In the genomic region with DNA sequence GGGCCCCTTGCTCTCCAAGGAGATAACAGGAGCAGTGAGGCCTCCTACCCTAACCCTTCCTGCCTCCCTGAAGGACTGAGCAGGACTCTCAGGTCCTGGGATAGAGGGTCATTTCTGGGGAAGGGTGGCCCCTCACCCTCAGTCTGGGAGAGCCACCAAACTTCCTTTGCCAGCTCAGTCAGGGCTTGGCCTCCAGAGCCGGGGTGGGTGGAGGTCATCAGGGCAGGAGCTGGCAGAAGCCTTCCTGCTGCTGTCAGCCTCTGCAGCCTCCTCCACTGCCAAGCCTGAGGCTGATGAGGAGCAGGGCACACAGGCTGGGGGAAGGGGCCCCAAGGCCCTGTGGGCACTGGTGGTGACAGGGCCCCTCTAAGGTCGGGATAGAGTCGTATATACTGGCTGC, we compare ENCODE assay signal across 16 mouse cellular contexts. TPM values are rescaled to one million over a fixed set of nuclear protein-coding genes. Genes with fewer than 3 reads are reported as not detected.
A peak's percentile ranks its signal among the peaks of the same experiment; 100 is the strongest.
DNase-seq lines count a peak whose midpoint lies in the region; ATAC-seq lines count a peak whose summit lies in the region.
"Had no signal": no experiment of that assay in that cellular context is flagged by ENCODE, and none has a peak within 500 bp of the region (broad histone marks: within the 10 kb centered on the region; RNA-seq: fewer than 3 reads in every experiment).

No protein-coding gene starts in this region.

- peaks cover 30% of the 10 kb centered on the region for H3K27me3 ChIP-seq in heart, embryonic 11.5 days (ENCODE audit: control insufficient read depth, insufficient read depth, low read length)
- H3K27me3 ChIP-seq in liver, embryonic 11.5 days (replicated peaks; ENCODE audit: control insufficient read depth, insufficient read depth, low read length), result peaks cover 19% of the 10 kb centered on the region
- H3K27me3 ChIP-seq in liver, embryonic 12.5 days (replicated peaks), result peaks cover 43% of the 10 kb centered on the region
- H3K27me3 ChIP-seq in embryonic facial prominence, embryonic 13.5 days, result peaks cover 13% of the 10 kb centered on the region
- H3K27me3 ChIP-seq in intestine, embryonic 16.5 days (replicated peaks; ENCODE audit: control insufficient read depth, insufficient read depth, low read length), result peaks cover 7% of the 10 kb centered on the region

- DNase-seq in heart, postnatal 14 days, result no peak
- DNase-seq in liver, embryonic 11.5 days (ENCODE audit: low spot score), result no peak
- no peak for DNase-seq in MN1 (ENCODE audit: low spot score)
- DNase-seq: cerebellum, postnatal 10 days; gastrocnemius, adult 2 months; heart, postnatal 36 days; kidney, adult 8-10 months; right cerebral cortex, postnatal 4 days had no signal

- intact Hi-C loops in heart, postnatal 14 days (cut with DNase I), result no loop called here

- H3K4me2 ChIP-seq in heart, embryonic 11.5 days, result no peak overlapping the region
- H3K4me2 ChIP-seq in liver, embryonic 11.5 days, result no peak overlapping the region
- no peak overlapping the region for H3K4me2 ChIP-seq in liver, embryonic 12.5 days
- no peak overlapping the region for H3K4me2 ChIP-seq in embryonic facial prominence, embryonic 13.5 days
- no peak overlapping the region for H3K4me2 ChIP-seq in intestine, embryonic 16.5 days (ENCODE audit: low read depth, low read length)
- H3K4me2 ChIP-seq: limb, embryonic 15.5 days had no signal

- H3K4me1 ChIP-seq in heart, embryonic 11.5 days (ENCODE audit: control insufficient read depth, insufficient read depth, low read length), result peaks cover 11% of the 10 kb centered on the region
- peaks cover 4% of the 10 kb centered on the region; the same call in 1 of the 2 replicates for H3K4me1 ChIP-seq in liver, embryonic 11.5 days (replicated peaks; ENCODE audit: control insufficient read depth, insufficient read depth, low read length)
- peaks cover 13% of the 10 kb centered on the region; the same call in 1 of the 2 replicates for H3K4me1 ChIP-seq in liver, embryonic 12.5 days
- peaks cover 18% of the 10 kb centered on the region for H3K4me1 ChIP-seq in embryonic facial prominence, embryonic 13.5 days
- no peaks in the 10 kb centered on the region; the same call in 1 of the 2 replicates for H3K4me1 ChIP-seq in intestine, embryonic 16.5 days (ENCODE audit: control insufficient read depth, insufficient read depth, low read length)

- no peak overlapping the region for H3K4me3 ChIP-seq in heart, embryonic 11.5 days (ENCODE audit: low read depth, low read length)
- no peak overlapping the region for H3K4me3 ChIP-seq in liver, embryonic 11.5 days (ENCODE audit: low read depth, low read length)
- H3K4me3 ChIP-seq in liver, embryonic 12.5 days, result no peak overlapping the region
- no peak overlapping the region for H3K4me3 ChIP-seq in embryonic facial prominence, embryonic 13.5 days
- no peak overlapping the region for H3K4me3 ChIP-seq in intestine, embryonic 16.5 days (ENCODE audit: low read length)
- H3K4me3 ChIP-seq: gastrocnemius, adult 2 months; left cerebral cortex, adult 2 months; limb, embryonic 15.5 days; megakaryocyte, embryonic 14.5 days had no signal

- H3K36me3 ChIP-seq in heart, embryonic 11.5 days (ENCODE audit: control insufficient read depth, insufficient read depth, low read length), result peaks cover 8% of the 10 kb centered on the region
- H3K36me3 ChIP-seq in liver, embryonic 11.5 days (ENCODE audit: control insufficient read depth, insufficient read depth, low read length), result peaks cover 15% of the 10 kb centered on the region; the same call in 1 of the 2 replicates
- peaks cover 19% of the 10 kb centered on the region for H3K36me3 ChIP-seq in liver, embryonic 12.5 days
- peaks cover 28% of the 10 kb centered on the region for H3K36me3 ChIP-seq in embryonic facial prominence, embryonic 13.5 days
- peaks cover 7% of the 10 kb centered on the region; the same call in 1 of the 2 replicates for H3K36me3 ChIP-seq in intestine, embryonic 16.5 days (ENCODE audit: control insufficient read depth, insufficient read depth, low read length)

- WGBS in heart, embryonic 11.5 days (ENCODE audit: insufficient replicate concordance), result 36% methylated on average over 3 of the region's 3 CpGs
- 45% methylated on average over 3 of the region's 3 CpGs for WGBS in liver, embryonic 11.5 days
- 46% methylated on average over 3 of the region's 3 CpGs for WGBS in liver, embryonic 12.5 days (ENCODE audit: insufficient replicate concordance)
- 26% methylated on average over 3 of the region's 3 CpGs for WGBS in embryonic facial prominence, embryonic 13.5 days
- 37% methylated on average over 3 of the region's 3 CpGs for WGBS in intestine, embryonic 16.5 days

- H3K9me3 ChIP-seq in heart, embryonic 11.5 days (replicated peaks; ENCODE audit: control insufficient read depth, low read length), result no peaks in the 10 kb centered on the region
- no peaks in the 10 kb centered on the region for H3K9me3 ChIP-seq in liver, embryonic 11.5 days (ENCODE audit: control insufficient read depth, low read length)
- H3K9me3 ChIP-seq in liver, embryonic 12.5 days (replicated peaks), result no peaks in the 10 kb centered on the region
- H3K9me3 ChIP-seq in embryonic facial prominence, embryonic 13.5 days, result no peaks in the 10 kb centered on the region
- no peaks in the 10 kb centered on the region for H3K9me3 ChIP-seq in intestine, embryonic 16.5 days (ENCODE audit: control insufficient read depth, low read length)
- H3K9me3 ChIP-seq: limb, embryonic 15.5 days; megakaryocyte, embryonic 14.5 days had no signal

- no peak overlapping the region for H3K27ac ChIP-seq in heart, embryonic 11.5 days (ENCODE audit: low read depth, low read length)
- H3K27ac ChIP-seq in liver, embryonic 11.5 days (ENCODE audit: low read depth, low read length), result no peak overlapping the region
- no peak overlapping the region for H3K27ac ChIP-seq in liver, embryonic 12.5 days
- no peak overlapping the region for H3K27ac ChIP-seq in embryonic facial prominence, embryonic 13.5 days
- no peak overlapping the region for H3K27ac ChIP-seq in intestine, embryonic 16.5 days (ENCODE audit: low read length)
- H3K27ac ChIP-seq: gastrocnemius, adult 2 months; left cerebral cortex, adult 2 months; limb, embryonic 15.5 days had no signal

- ATAC-seq in heart, embryonic 11.5 days (replicated peaks; ENCODE audit: insufficient number of reproducible peaks, low FRiP score, low TSS enrichment), result 0 out of 2 replicates have a peak, but pooled peaks have one; percentile 16
- ATAC-seq in liver, embryonic 11.5 days (replicated peaks; ENCODE audit: low FRiP score), result 0 out of 2 replicates have a peak, but pooled peaks have one; percentile 29
- ATAC-seq in liver, embryonic 12.5 days, result no peak
- ATAC-seq in embryonic facial prominence, embryonic 13.5 days (ENCODE audit: insufficient number of reproducible peaks, insufficient read depth, low FRiP score, low TSS enrichment, low read depth), result no peak
- peak; percentile 50; the same call in 1 of the 2 replicates for ATAC-seq in intestine, embryonic 16.5 days
- ATAC-seq: activated CD4-positive, CD25-positive, alpha-beta regulatory T cell, adult 4 months had no signal

- peak overlapping the region; percentile 39; the same call in 1 of the 2 replicates for H3K9ac ChIP-seq in heart, embryonic 11.5 days (ENCODE audit: low read depth, low read length)
- H3K9ac ChIP-seq in liver, embryonic 11.5 days (ENCODE audit: low read depth, low read length), result no peak overlapping the region
- no peak overlapping the region for H3K9ac ChIP-seq in liver, embryonic 12.5 days
- H3K9ac ChIP-seq in embryonic facial prominence, embryonic 13.5 days, result peak overlapping the region; percentile 57
- no peak overlapping the region for H3K9ac ChIP-seq in intestine, embryonic 16.5 days (ENCODE audit: low read depth, low read length)
- H3K9ac ChIP-seq: limb, embryonic 15.5 days had no signal

RNA-seq across cellular contexts. Expression of gene Sox10, which starts 9.5 kb away (rescaled TPM):
- polyA plus RNA-seq in heart, embryonic 11.5 days (2014; fragmentation: Nextera tagmentation; extraction: Ambion mirVana), result 1.1 and 1.3 TPM in 2 replicates
- 1 to 10 TPM; 1.6 to 1.8 TPM for total RNA-seq in heart, postnatal 14 days (2021)
- polyA plus RNA-seq in liver, embryonic 11.5 days (2014; fragmentation: Nextera tagmentation; extraction: Ambion mirVana), result 0.81 and 0.84 TPM in 2 replicates
- polyA plus RNA-seq in liver, embryonic 12.5 days (2016; fragmentation: Nextera tagmentation; extraction: Ambion mirVana), result 0.17 and 0.29 TPM in 2 replicates
- polyA plus RNA-seq in embryonic facial prominence, embryonic 13.5 days (2015; fragmentation: Nextera tagmentation; extraction: Ambion mirVana), result 8.0 and 11.6 TPM in 2 replicates
- polyA plus RNA-seq in intestine, embryonic 16.5 days (2015; fragmentation: Nextera tagmentation; extraction: Ambion mirVana), result 5.2 and 5.4 TPM in 2 replicates
- polyA plus RNA-seq: activated CD4-positive, CD25-positive, alpha-beta regulatory T cell, adult 4 months had no signal

RNA-seq across cellular contexts. Expression of gene 1700088E04Rik, which starts 14.5 kb away (rescaled TPM):
- 7.1 and 8.2 TPM in 2 replicates for polyA plus RNA-seq in heart, embryonic 11.5 days (2014; fragmentation: Nextera tagmentation; extraction: Ambion mirVana)
- total RNA-seq in heart, postnatal 14 days (2021), result 1 to 10 TPM; 1.3 to 2.7 TPM
- polyA plus RNA-seq in liver, embryonic 11.5 days (2014; fragmentation: Nextera tagmentation; extraction: Ambion mirVana), result 1.8 and 2.2 TPM in 2 replicates
- polyA plus RNA-seq in liver, embryonic 12.5 days (2016; fragmentation: Nextera tagmentation; extraction: Ambion mirVana), result 0.86 and 1.0 TPM in 2 replicates
- 9.7 and 10.2 TPM in 2 replicates for polyA plus RNA-seq in embryonic facial prominence, embryonic 13.5 days (2015; fragmentation: Nextera tagmentation; extraction: Ambion mirVana)
- 4.2 and 5.7 TPM in 2 replicates for polyA plus RNA-seq in intestine, embryonic 16.5 days (2015; fragmentation: Nextera tagmentation; extraction: Ambion mirVana)

RNA-seq across cellular contexts. Expression of gene Polr2f, which starts 14.8 kb away (rescaled TPM):
- 284 and 297 TPM in 2 replicates for polyA plus RNA-seq in heart, embryonic 11.5 days (2014; fragmentation: Nextera tagmentation; extraction: Ambion mirVana)
- total RNA-seq in heart, postnatal 14 days (2021), result 100 to 1,000 TPM; 111 to 116 TPM
- 432 and 463 TPM in 2 replicates for polyA plus RNA-seq in liver, embryonic 11.5 days (2014; fragmentation: Nextera tagmentation; extraction: Ambion mirVana)
- 280 and 301 TPM in 2 replicates for polyA plus RNA-seq in liver, embryonic 12.5 days (2016; fragmentation: Nextera tagmentation; extraction: Ambion mirVana)
- polyA plus RNA-seq in embryonic facial prominence, embryonic 13.5 days (2015; fragmentation: Nextera tagmentation; extraction: Ambion mirVana), result 348 and 353 TPM in 2 replicates
- polyA plus RNA-seq in intestine, embryonic 16.5 days (2015; fragmentation: Nextera tagmentation; extraction: Ambion mirVana), result 287 and 317 TPM in 2 replicates

RNA-seq across cellular contexts. Expression of gene Micall1, which starts 46.9 kb away (rescaled TPM):
- polyA plus RNA-seq in heart, embryonic 11.5 days (2014; fragmentation: Nextera tagmentation; extraction: Ambion mirVana), result 11.9 and 13.6 TPM in 2 replicates
- 10 to 100 TPM; 61.2 to 64.9 TPM for total RNA-seq in heart, postnatal 14 days (2021)
- polyA plus RNA-seq in liver, embryonic 11.5 days (2014; fragmentation: Nextera tagmentation; extraction: Ambion mirVana), result 4.1 and 5.7 TPM in 2 replicates
- 3.0 and 3.2 TPM in 2 replicates for polyA plus RNA-seq in liver, embryonic 12.5 days (2016; fragmentation: Nextera tagmentation; extraction: Ambion mirVana)
- 12.8 and 13.8 TPM in 2 replicates for polyA plus RNA-seq in embryonic facial prominence, embryonic 13.5 days (2015; fragmentation: Nextera tagmentation; extraction: Ambion mirVana)
- polyA plus RNA-seq in intestine, embryonic 16.5 days (2015; fragmentation: Nextera tagmentation; extraction: Ambion mirVana), result 5.2 and 6.3 TPM in 2 replicates

Comparison
In these comparisons a context has a peak if more than half of its experiments do, and no peak if none do; other contexts are left out.
1. ATAC-seq: peak in heart, embryonic 11.5 days (single experiment), liver, embryonic 11.5 days (single experiment) and intestine, embryonic 16.5 days (single experiment); none in liver, embryonic 12.5 days (single experiment) and embryonic facial prominence, embryonic 13.5 days (single experiment).
2. H3K9ac ChIP-seq: peak in heart, embryonic 11.5 days (single experiment) and embryonic facial prominence, embryonic 13.5 days (single experiment); none in liver, embryonic 11.5 days (single experiment), liver, embryonic 12.5 days (single experiment) and intestine, embryonic 16.5 days (single experiment).